Mouse (Mus musculus): ENCODE data around the gene Gm4631.
"Not testable (repeated sequence)": the region's sequence is repeated elsewhere in the genome, so short reads cannot be mapped to it uniquely, and the experiment has no call there.

The Gm4631 gene

DNA sequence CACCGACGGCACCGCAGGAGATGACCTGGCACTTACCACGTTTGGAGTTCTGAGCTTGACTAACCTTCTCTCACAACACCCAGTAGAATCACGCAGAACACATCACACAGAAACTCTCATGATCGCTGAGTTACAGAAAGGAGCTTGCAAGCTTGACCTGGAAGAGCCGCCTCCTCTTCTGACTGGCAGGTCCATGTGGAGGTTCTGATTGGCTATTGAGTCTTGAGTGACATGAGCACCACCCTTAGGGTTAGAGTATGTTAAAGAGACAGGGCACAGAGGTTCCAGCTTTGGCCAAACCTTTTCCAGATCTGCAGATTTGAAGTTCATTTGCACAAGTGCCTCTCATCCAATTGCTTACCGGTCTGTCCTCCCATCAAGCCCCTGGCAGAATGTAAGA is at the start of gene Gm4631:
Gene Gm4631, minus strand, starts transcription at position 101 of the 400 bp plus-strand sequence.
- DNase-seq (ENCODE audit: low spot score) = not testable (repeated sequence)

DNA sequence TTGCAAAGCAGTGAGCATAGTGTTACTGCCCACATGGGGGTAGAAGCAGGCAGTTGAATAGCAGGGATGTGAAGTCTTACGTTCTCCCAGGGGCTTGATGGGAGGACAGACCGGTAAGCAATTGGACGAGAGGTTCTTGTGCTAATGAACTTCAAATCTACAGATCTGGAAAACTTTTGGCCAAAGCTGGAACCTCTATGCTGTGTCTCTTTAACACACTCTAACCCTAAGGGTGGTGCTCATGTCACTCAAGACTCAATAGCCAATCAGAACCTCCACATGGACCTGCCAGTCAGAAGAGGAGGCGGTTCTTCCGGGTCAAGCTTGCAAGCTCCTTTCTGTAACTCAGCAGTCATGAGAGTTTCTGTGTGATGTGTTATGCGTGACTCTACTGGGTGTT is 34.1 kb upstream of the Gm4631 start, which contains the start of gene Zfp968:
Gene Zfp968, plus strand, starts transcription at position 301 of the 400 bp plus-strand sequence.
- DNase-seq (ENCODE audit: low spot score) = not testable (repeated sequence)

DNA sequence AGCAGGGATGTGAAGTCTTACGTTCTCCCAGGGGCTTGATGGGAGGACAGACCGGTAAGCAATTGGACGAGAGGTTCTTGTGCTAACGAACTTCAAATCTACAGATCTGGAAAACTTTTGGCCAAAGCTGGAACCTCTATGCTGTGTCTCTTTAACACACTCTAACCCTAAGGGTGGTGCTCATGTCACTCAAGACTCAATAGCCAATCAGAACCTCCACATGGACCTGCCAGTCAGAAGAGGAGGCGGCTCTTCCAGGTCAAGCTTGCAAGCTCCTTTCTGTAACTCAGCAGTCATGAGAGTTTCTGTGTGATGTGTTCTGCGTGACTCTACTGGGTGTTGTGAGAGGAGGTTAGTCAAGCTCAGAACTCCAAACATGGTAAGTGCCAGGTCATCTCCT is 63.2 kb downstream of the Gm4631 start, which contains the start of gene Gm14440:
Gene Gm14440, plus strand, starts transcription at position 301 of the 400 bp plus-strand sequence.
- DNase-seq (ENCODE audit: low spot score) = not testable (repeated sequence)
